Mouse (Mus musculus): ENCODE results near the gene Rps15a. TPM values are rescaled to one million over a fixed set of nuclear protein-coding genes. Genes with fewer than 3 reads are reported as not detected.

The Rps15a gene
- polyA plus RNA-seq, 1 experiment from 2014 or later, result 874 TPM

DNA sequence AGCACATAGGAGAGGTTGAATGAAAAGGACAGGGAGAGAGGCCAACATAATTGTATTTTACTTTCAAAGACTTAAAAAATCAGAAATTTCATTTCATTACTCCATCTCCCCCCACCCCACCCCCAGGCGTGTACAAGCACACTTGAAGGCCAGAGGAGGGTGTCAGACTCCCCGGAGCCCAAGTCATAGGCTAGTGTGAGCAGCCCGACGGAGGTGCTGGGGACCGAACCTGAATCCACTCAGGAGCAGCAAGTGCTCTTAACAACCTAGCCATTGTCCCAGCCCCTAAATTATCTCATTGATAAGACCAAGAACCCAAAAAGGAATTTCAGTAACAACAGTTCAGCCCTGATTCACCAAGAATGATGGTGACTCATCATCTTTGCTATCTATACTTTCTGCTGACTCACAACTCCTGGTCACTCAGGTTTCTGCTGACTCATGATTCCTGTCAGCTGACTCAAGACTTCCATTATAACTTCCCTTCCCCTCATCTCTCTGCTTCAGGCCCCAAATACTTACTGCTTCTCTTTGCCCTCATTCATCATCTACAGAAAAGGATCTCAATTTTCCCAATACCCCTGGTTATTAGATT, 11.4 kb downstream of the Rps15a start:
- Histone ChIP-seq H3K4me1 (ENCODE audit: control insufficient read depth, insufficient read depth, low read length) (no peaks in the 10 kb centered on the region), H3K4me3 (ENCODE audit: low read length) (no peak overlapping the region), H3K27ac (ENCODE audit: low read depth, low read length) (no peak overlapping the region), H3K9ac (ENCODE audit: low read depth, low read length) (no peak overlapping the region), H3K9me3 (ENCODE audit: control insufficient read depth, low read length) (no peaks in the 10 kb centered on the region), H3K4me2 (replicated peaks; ENCODE audit: low read depth, low read length) (no peak overlapping the region), H3K27me3 (ENCODE audit: control insufficient read depth, insufficient read depth, low read length) (no peaks in the 10 kb centered on the region), H3K36me3 (ENCODE audit: control insufficient read depth, insufficient read depth, low read length) (peaks cover 51% of the 10 kb centered on the region)
- ATAC-seq (ENCODE audit: low FRiP score, low TSS enrichment), result no peak
- 73% methylated on average over 5 of the region's 5 CpGs for WGBS

DNA sequence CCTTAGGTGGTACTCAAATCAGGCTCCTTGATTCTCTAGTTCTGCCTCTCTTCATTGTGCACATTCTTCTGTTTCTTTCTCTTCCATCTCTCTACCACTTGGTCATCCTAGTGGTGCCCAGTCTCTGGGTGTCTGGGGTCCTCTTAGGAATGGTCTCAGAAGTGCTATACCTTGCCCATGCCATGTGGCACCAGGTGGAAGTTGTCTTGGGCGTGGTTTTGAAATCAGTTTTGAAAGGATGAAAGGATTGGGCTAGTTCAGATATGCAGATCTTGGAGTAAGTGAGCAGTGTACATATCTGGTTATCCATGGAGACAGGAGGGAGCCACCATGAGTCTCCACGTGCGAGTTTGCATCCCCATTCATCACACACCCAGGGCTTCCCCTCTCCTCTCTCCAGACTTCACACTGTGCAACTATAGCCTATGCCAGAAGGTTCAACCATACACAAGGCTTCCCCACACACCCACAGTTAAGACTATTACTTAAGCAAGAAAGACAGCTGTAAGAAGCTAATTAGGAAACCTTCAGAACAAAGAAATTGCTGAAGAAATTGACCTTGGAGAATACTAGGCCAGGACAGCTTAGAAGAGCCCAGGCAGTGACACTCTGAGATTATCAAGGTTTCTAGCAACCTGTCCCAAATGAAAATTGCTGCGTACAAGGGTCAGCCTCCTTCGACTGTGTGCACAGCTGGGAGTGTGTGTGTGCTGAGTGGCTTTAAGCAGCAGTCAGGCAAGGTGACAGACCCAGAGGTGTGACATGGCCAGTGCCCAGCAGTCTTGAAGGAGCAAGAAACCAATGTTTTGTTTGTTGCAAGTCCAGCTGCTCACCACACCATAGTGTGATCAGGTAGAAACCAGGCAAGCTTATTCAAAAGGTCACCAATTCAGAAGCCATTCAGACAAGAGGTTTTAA, 12.3 kb downstream of the Rps15a start:
- H3K36me3 ChIP-seq (ENCODE audit: control insufficient read depth, insufficient read depth, low read length), result peaks cover 43% of the 10 kb centered on the region
- no peaks in the 10 kb centered on the region for H3K4me1 ChIP-seq (ENCODE audit: control insufficient read depth, insufficient read depth, low read length)
- peak; percentile 36; the same call in 1 of the 2 replicates for ATAC-seq (ENCODE audit: low FRiP score, low TSS enrichment)
- H3K4me3 ChIP-seq (ENCODE audit: low read length), result no peak overlapping the region
- H3K27ac ChIP-seq (ENCODE audit: low read depth, low read length), result no peak overlapping the region
- 45% methylated on average over 5 of the region's 5 CpGs for WGBS
- no peak overlapping the region for H3K4me2 ChIP-seq (replicated peaks; ENCODE audit: low read depth, low read length)
- no peaks in the 10 kb centered on the region for H3K27me3 ChIP-seq (ENCODE audit: control insufficient read depth, insufficient read depth, low read length)
- H3K9ac ChIP-seq (ENCODE audit: low read depth, low read length), result no peak overlapping the region
- no peaks in the 10 kb centered on the region for H3K9me3 ChIP-seq (ENCODE audit: control insufficient read depth, low read length)

- 44% methylated on average over 4 of the region's 4 CpGs for WGBS
- peak; percentile 37 for ATAC-seq (ENCODE audit: low FRiP score, low TSS enrichment)
- no peak overlapping the region for H3K27ac ChIP-seq (ENCODE audit: low read depth, low read length)
Observed at GRCm38 (mm10) chr7:118102678-118103461, 13.1 kb downstream of the Rps15a start.

GRCm38 (mm10) chr7:118102231-118102630, 13.8 kb downstream of the Rps15a start:
- H3K4me3 ChIP-seq (ENCODE audit: low read length), result no peak overlapping the region
- H3K4me1 ChIP-seq (ENCODE audit: control insufficient read depth, insufficient read depth, low read length), result no peaks in the 10 kb centered on the region
- peaks cover 28% of the 10 kb centered on the region for H3K36me3 ChIP-seq (ENCODE audit: control insufficient read depth, insufficient read depth, low read length)
- no peaks in the 10 kb centered on the region for H3K27me3 ChIP-seq (ENCODE audit: control insufficient read depth, insufficient read depth, low read length)
- H3K4me2 ChIP-seq (replicated peaks; ENCODE audit: low read depth, low read length), result no peak overlapping the region
- WGBS, result 49% methylated on average over 4 of the region's 4 CpGs
- no peak overlapping the region for H3K9ac ChIP-seq (ENCODE audit: low read depth, low read length)
- no peaks in the 10 kb centered on the region for H3K9me3 ChIP-seq (ENCODE audit: control insufficient read depth, low read length)
- no peak; the same call in 1 of the 2 replicates for ATAC-seq (ENCODE audit: low FRiP score, low TSS enrichment)
- no peak overlapping the region for H3K27ac ChIP-seq (ENCODE audit: low read depth, low read length)

More at GRCm38 (mm10) chr7:118102678-118103461, 13.1 kb downstream of the Rps15a start:
- Histone ChIP-seq H3K27me3 (ENCODE audit: control insufficient read depth, insufficient read depth, low read length) (no peaks in the 10 kb centered on the region), H3K9me3 (ENCODE audit: control insufficient read depth, low read length) (no peaks in the 10 kb centered on the region), H3K4me3 (ENCODE audit: low read length) (no peak overlapping the region), H3K4me1 (ENCODE audit: control insufficient read depth, insufficient read depth, low read length) (no peaks in the 10 kb centered on the region), H3K9ac (ENCODE audit: low read depth, low read length) (no peak overlapping the region), H3K36me3 (ENCODE audit: control insufficient read depth, insufficient read depth, low read length) (peaks cover 35% of the 10 kb centered on the region), H3K4me2 (replicated peaks; ENCODE audit: low read depth, low read length) (no peak overlapping the region)

DNA sequence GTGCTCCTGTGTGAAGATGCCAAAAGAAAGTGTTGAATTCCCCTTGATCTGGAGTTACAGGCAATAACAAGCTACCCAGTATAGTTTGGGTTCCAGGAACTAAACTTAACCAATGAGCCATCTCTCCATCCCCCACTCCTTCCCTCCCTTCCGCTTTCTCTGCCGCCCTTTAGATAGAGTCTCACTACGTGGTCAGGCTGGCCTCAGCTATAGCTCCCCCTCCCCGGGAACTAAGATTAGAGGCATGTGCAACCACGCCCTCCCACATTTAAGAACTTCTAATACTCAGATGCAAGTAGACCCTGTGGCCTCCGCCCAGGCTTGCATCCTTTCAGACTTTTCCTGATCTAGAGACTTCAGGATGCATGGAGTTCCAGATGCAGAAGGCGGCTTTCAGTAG, 18.4 kb downstream of the Rps15a start:
- no peak overlapping the region for H3K4me3 ChIP-seq (ENCODE audit: low read length)
- no peak overlapping the region for H3K9ac ChIP-seq (ENCODE audit: low read depth, low read length)
- ATAC-seq (ENCODE audit: low FRiP score, low TSS enrichment), result no peak
- H3K4me2 ChIP-seq (replicated peaks; ENCODE audit: low read depth, low read length), result no peak overlapping the region
- no peak overlapping the region for H3K27ac ChIP-seq (ENCODE audit: low read depth, low read length)
- H3K36me3 ChIP-seq (ENCODE audit: control insufficient read depth, insufficient read depth, low read length), result no peaks in the 10 kb centered on the region
- no peaks in the 10 kb centered on the region for H3K27me3 ChIP-seq (ENCODE audit: control insufficient read depth, insufficient read depth, low read length)
- 67% methylated on average over 7 of the region's 7 CpGs for WGBS
- H3K9me3 ChIP-seq (ENCODE audit: control insufficient read depth, low read length), result no peaks in the 10 kb centered on the region
- H3K4me1 ChIP-seq (ENCODE audit: control insufficient read depth, insufficient read depth, low read length), result no peaks in the 10 kb centered on the region

DNA sequence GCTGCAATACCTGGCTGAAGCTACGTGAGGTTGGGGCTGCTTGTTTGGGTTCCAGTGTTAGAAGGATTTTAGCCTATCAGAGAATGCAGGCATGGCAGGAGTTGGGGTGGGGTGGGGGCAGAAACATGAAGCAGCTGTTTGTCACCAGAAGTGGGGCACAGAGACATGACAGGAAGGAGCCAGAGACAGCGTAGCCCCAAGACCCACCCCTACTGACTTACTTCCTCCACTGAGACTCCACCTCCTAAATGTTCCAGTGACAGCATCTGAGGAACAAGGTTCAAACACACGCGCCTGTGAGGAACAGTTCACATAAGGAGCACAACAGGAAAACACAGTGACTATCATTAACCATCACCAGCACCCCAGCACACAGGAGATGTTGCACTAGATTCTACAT, 36.0 kb downstream of the Rps15a start:
- Histone ChIP-seq H3K4me3 (ENCODE audit: low read length) (no peak overlapping the region), H3K4me2 (replicated peaks; ENCODE audit: low read depth, low read length) (no peak overlapping the region), H3K9ac (ENCODE audit: low read depth, low read length) (no peak overlapping the region), H3K27me3 (ENCODE audit: control insufficient read depth, insufficient read depth, low read length) (no peaks in the 10 kb centered on the region), H3K27ac (ENCODE audit: low read depth, low read length) (no peak overlapping the region), H3K9me3 (ENCODE audit: control insufficient read depth, low read length) (no peaks in the 10 kb centered on the region), H3K4me1 (ENCODE audit: control insufficient read depth, insufficient read depth, low read length) (no peaks in the 10 kb centered on the region), H3K36me3 (ENCODE audit: control insufficient read depth, insufficient read depth, low read length) (no peaks in the 10 kb centered on the region)
- 88% methylated on average over 4 of the region's 4 CpGs for whole genome bisulfite sequencing
- no peak for ATAC-seq (ENCODE audit: low FRiP score, low TSS enrichment)

DNA sequence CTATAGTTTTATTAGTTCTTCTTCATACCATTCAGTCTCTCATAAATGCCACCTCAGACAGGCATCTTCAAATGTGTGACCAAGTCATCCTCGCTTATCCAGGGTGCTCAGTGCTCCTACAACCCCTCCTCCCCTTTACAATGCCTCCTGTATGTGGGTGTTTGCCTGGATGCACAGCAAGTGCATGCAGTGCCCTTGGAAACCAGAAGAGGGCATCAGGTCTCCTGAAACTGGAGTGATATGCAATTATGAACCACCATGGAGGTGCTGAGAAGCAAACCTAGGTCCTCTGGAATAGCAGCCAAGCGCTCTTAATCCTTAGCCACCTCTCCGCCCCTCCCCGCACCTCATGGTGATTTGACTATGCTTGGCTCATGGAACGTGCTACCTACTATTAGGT, 36.9 kb downstream of the Rps15a start:
- Histone ChIP-seq H3K4me1 (ENCODE audit: control insufficient read depth, insufficient read depth, low read length) (no peaks in the 10 kb centered on the region), H3K9me3 (ENCODE audit: control insufficient read depth, low read length) (no peaks in the 10 kb centered on the region), H3K4me2 (replicated peaks; ENCODE audit: low read depth, low read length) (no peak overlapping the region), H3K4me3 (ENCODE audit: low read length) (no peak overlapping the region), H3K27ac (ENCODE audit: low read depth, low read length) (no peak overlapping the region), H3K9ac (ENCODE audit: low read depth, low read length) (no peak overlapping the region), H3K27me3 (ENCODE audit: control insufficient read depth, insufficient read depth, low read length) (no peaks in the 10 kb centered on the region), H3K36me3 (ENCODE audit: control insufficient read depth, insufficient read depth, low read length) (no peaks in the 10 kb centered on the region)
- 89% methylated on average over 5 of the region's 5 CpGs for WGBS
- ATAC-seq (ENCODE audit: low FRiP score, low TSS enrichment), result no peak

DNA sequence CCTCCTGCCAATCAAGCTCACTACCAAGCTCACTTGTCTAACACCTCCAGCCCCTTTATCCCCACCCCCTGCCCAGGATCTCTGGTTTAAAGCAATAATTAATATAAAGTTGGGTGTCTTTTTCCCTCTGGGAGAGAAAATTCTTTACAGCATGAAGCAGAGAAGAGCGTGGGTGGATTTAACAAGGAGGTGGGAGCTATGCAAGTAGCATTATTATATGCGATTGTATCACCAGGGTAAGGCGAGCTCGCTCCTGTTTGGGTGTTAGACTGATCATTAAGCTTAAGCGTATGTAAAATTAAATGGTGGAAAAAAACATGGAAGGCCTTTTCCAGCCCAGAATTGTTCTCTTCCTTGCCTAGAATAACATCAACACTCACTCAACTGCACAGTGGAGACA, 48.7 kb downstream of the Rps15a start:
- H3K9me3 ChIP-seq (ENCODE audit: control insufficient read depth, low read length), result no peaks in the 10 kb centered on the region
- H3K9ac ChIP-seq (ENCODE audit: low read depth, low read length), result no peak overlapping the region
- no peaks in the 10 kb centered on the region for H3K27me3 ChIP-seq (ENCODE audit: control insufficient read depth, insufficient read depth, low read length)
- no peak overlapping the region for H3K4me2 ChIP-seq (replicated peaks; ENCODE audit: low read depth, low read length)
- no peaks in the 10 kb centered on the region for H3K4me1 ChIP-seq (ENCODE audit: control insufficient read depth, insufficient read depth, low read length)
- no peak overlapping the region for H3K4me3 ChIP-seq (ENCODE audit: low read length)
- H3K27ac ChIP-seq (ENCODE audit: low read depth, low read length), result no peak overlapping the region
- WGBS, result 96% methylated on average over 5 of the region's 5 CpGs
- no peaks in the 10 kb centered on the region for H3K36me3 ChIP-seq (ENCODE audit: control insufficient read depth, insufficient read depth, low read length)
- no peak for ATAC-seq (ENCODE audit: low FRiP score, low TSS enrichment)

Data from kidney, embryonic 14.5 days (tissue).